Comparison of ENCODE assay signal across 45 mouse cellular contexts in genomic region chr9:78400570-78400969, GRCm38 (mm10). TPM values are rescaled to one million over a fixed set of nuclear protein-coding genes. Genes with fewer than 3 reads are reported as not detected.
"Had no signal": no experiment of that assay in that cellular context is flagged by ENCODE, and none has a peak within 500 bp of the region (broad histone marks: within the 10 kb centered on the region; RNA-seq: fewer than 3 reads in every experiment).

No protein-coding gene starts in this region.

- DNase-seq: left cerebral cortex, postnatal 4 days; liver; liver, embryonic 13.5 days; liver, postnatal 0 days; lung, adult 18-20 months; lung, adult 2 months; lung, embryonic 14.5 days; lung, postnatal 10 days; lung, postnatal 14 days; lung, postnatal 36 days; lung, postnatal 4 days; midbrain, embryonic 14.5 days had no signal

- H3K9ac ChIP-seq: limb, embryonic 12.5 days; limb, embryonic 13.5 days; limb, embryonic 15.5 days; liver, embryonic 12.5 days; liver, embryonic 13.5 days; liver, embryonic 14.5 days; liver, embryonic 15.5 days; liver, postnatal 0 days; lung, embryonic 14.5 days; lung, embryonic 15.5 days; midbrain, embryonic 12.5 days; midbrain, embryonic 13.5 days; midbrain, embryonic 15.5 days; neural tube, embryonic 12.5 days had no signal

- H3K36me3 ChIP-seq: limb, embryonic 10.5 days; limb, embryonic 12.5 days; limb, embryonic 13.5 days; limb, embryonic 15.5 days; liver, embryonic 12.5 days; liver, embryonic 13.5 days; liver, embryonic 15.5 days; lung, embryonic 15.5 days; midbrain, embryonic 10.5 days; midbrain, embryonic 12.5 days; midbrain, embryonic 13.5 days; midbrain, embryonic 15.5 days; neural tube, embryonic 12.5 days had no signal

- H3K27ac ChIP-seq: limb, embryonic 10.5 days; limb, embryonic 12.5 days; limb, embryonic 13.5 days; limb, embryonic 15.5 days; liver, embryonic 12.5 days; liver, embryonic 13.5 days; liver, embryonic 14.5 days; liver, embryonic 15.5 days; lung, embryonic 15.5 days; macrophage; midbrain, embryonic 10.5 days; midbrain, embryonic 12.5 days; midbrain, embryonic 13.5 days; midbrain, embryonic 15.5 days; neural tube, embryonic 12.5 days had no signal

- H3K9me3 ChIP-seq: limb, embryonic 10.5 days; limb, embryonic 12.5 days; limb, embryonic 13.5 days; limb, embryonic 15.5 days; liver, embryonic 12.5 days; liver, embryonic 13.5 days; liver, embryonic 15.5 days; lung, embryonic 15.5 days; midbrain, embryonic 10.5 days; midbrain, embryonic 12.5 days; midbrain, embryonic 13.5 days; midbrain, embryonic 15.5 days; neural tube, embryonic 12.5 days had no signal

- H3K4me2 ChIP-seq: limb, embryonic 12.5 days; limb, embryonic 13.5 days; limb, embryonic 15.5 days; liver, embryonic 11.5 days; liver, embryonic 12.5 days; liver, embryonic 13.5 days; liver, embryonic 15.5 days; lung, embryonic 14.5 days; lung, embryonic 15.5 days; midbrain, embryonic 11.5 days; midbrain, embryonic 12.5 days; midbrain, embryonic 13.5 days; midbrain, embryonic 15.5 days; neural tube, embryonic 12.5 days had no signal

- H3K4me3 ChIP-seq: limb, embryonic 10.5 days; limb, embryonic 12.5 days; limb, embryonic 13.5 days; limb, embryonic 15.5 days; liver, embryonic 12.5 days; liver, embryonic 13.5 days; liver, embryonic 15.5 days; lung, embryonic 15.5 days; megakaryocyte, embryonic 14.5 days; midbrain, embryonic 10.5 days; midbrain, embryonic 12.5 days; midbrain, embryonic 13.5 days; midbrain, embryonic 15.5 days; myocyte; neural tube, embryonic 12.5 days had no signal

- ATAC-seq: liver, embryonic 12.5 days; liver, postnatal 0 days; lung, postnatal 0 days; midbrain, embryonic 13.5 days; midbrain, embryonic 15.5 days; midbrain, embryonic 16.5 days had no signal

RNA-seq across cellular contexts. Expression of gene Ddx43, which starts 5.0 kb away (rescaled TPM):
- total RNA-seq: left cerebral cortex, postnatal 10 days; left cerebral cortex, postnatal 14 days; left cerebral cortex, postnatal 36 days; megakaryocyte, adult 5-6 weeks; megakaryocyte-erythroid progenitor cell, adult 5-6 weeks; midbrain, postnatal 0 days had no signal
- polyA plus RNA-seq: liver, adult 2 months; liver, embryonic 12.5 days; liver, embryonic 13.5 days; liver, embryonic 15.5 days; liver, embryonic 16.5 days; liver, postnatal 0 days; macrophage; myocyte had no signal

RNA-seq across cellular contexts. Expression of gene Ooep, which starts 22.0 kb away (rescaled TPM):
- total RNA-seq: left cerebral cortex, postnatal 14 days; left cerebral cortex, postnatal 36 days; liver, adult 2 months; megakaryocyte progenitor cell, adult 5-6 weeks; megakaryocyte, adult 5-6 weeks; megakaryocyte-erythroid progenitor cell, adult 5-6 weeks; monocyte, adult 5-6 weeks had no signal
- polyA plus RNA-seq: liver, adult 2 months; liver, embryonic 12.5 days; liver, embryonic 16.5 days; liver, postnatal 0 days; macrophage had no signal

RNA-seq across cellular contexts. Expression of gene Dppa5a, which starts 32.6 kb away (rescaled TPM):
- total RNA-seq: left cerebral cortex, postnatal 14 days; left cerebral cortex, postnatal 25 days; left cerebral cortex, postnatal 36 days; liver, adult 2 months; megakaryocyte progenitor cell, adult 5-6 weeks; megakaryocyte, adult 5-6 weeks; megakaryocyte-erythroid progenitor cell, adult 5-6 weeks; monocyte, adult 5-6 weeks had no signal
- polyA plus RNA-seq: limb, embryonic 10.5 days; limb, embryonic 11.5 days; liver, adult 2 months; liver, embryonic 11.5 days; liver, embryonic 12.5 days; liver, embryonic 13.5 days; liver, embryonic 14.5 days; liver, embryonic 15.5 days; liver, embryonic 16.5 days; liver, postnatal 0 days; lung, embryonic 14.5 days; lung, embryonic 15.5 days; macrophage; midbrain, embryonic 10.5 days; midbrain, embryonic 12.5 days; myocyte; neural tube, embryonic 12.5 days had no signal

RNA-seq across cellular contexts. Expression of gene Gsta2, which starts 45.0 kb away (rescaled TPM):
- total RNA-seq: left cerebral cortex, postnatal 10 days; left cerebral cortex, postnatal 14 days; left cerebral cortex, postnatal 36 days; left cerebral cortex, postnatal 4 days; megakaryocyte progenitor cell, adult 5-6 weeks; megakaryocyte, adult 5-6 weeks; megakaryocyte-erythroid progenitor cell, adult 5-6 weeks; midbrain, postnatal 0 days; monocyte, adult 5-6 weeks had no signal
- polyA plus RNA-seq: limb, embryonic 10.5 days; limb, embryonic 11.5 days; limb, embryonic 12.5 days; liver, embryonic 11.5 days; liver, embryonic 13.5 days; macrophage; midbrain, embryonic 10.5 days; midbrain, embryonic 11.5 days; midbrain, embryonic 12.5 days; midbrain, embryonic 13.5 days; midbrain, embryonic 14.5 days; midbrain, embryonic 15.5 days; midbrain, embryonic 16.5 days; midbrain, postnatal 0 days; neural tube, embryonic 11.5 days; neural tube, embryonic 12.5 days had no signal
